Mouse (Mus musculus) embryonic fibroblast, embryonic 13.5 days (primary cell): Measurements from ENCODE around the gene Dennd1b.

ENCODE experiments used
- CTCF ChIP-seq: IDR thresholded peaks from 2 replicates; pipeline ENCODE4 v1.5.1; 2011; ENCODE audit warnings: mild to moderate bottlenecking, control low read depth, low read length, moderate library complexity, borderline replicate concordance; ENCODE audit not compliant: insufficient read depth
- POLR2A ChIP-seq: IDR thresholded peaks from 2 replicates; pipeline ENCODE4 v1.6.1; 2011; ENCODE audit warnings: low read depth, mild to moderate bottlenecking, control low read depth, low read length, moderate library complexity

- TF ChIP-seq CTCF (no peak), POLR2A (no peak)
These were observed 27.1 kb upstream of the Dennd1b start for GRCm38 (mm10) chr1:138936169-138936568.
